Mouse (Mus musculus) heart, embryonic 14.5 days (tissue): ENCODE measurements around the gene Ccdc63. TPM values are rescaled to one million over a fixed set of nuclear protein-coding genes. Genes with fewer than 3 reads are reported as not detected.
"Not testable (repeated sequence)": the region's sequence is repeated elsewhere in the genome, so short reads cannot be mapped to it uniquely, and the experiment has no call there.

Experiments
- ATAC-seq: fragments of 200-750 bp; cut with Nextera tagmentation; 2 replicates; pipeline ENCODE4 v1.8.0; 2017; ENCODE audit warnings: low read depth, moderate TSS enrichment; ENCODE audit not compliant: insufficient number of reproducible peaks, insufficient read depth, low FRiP score
- H3K27ac ChIP-seq, 2 experiments: fragments of 200-500 bp in 1 of 2; fragments of 300-500 bp in 1 of 2; sonication (generic) in 1 of 2; replicated peaks in 1 of 2; 2 replicates each; pipeline ENCODE4 v1.5.1; 2012 to 2014; ENCODE audit warnings: low read depth in 2 of 2, low read length in 2 of 2, control low read depth in 1 of 2, mild to moderate bottlenecking in 1 of 2, mixed read lengths in 1 of 2; ENCODE audit not compliant: control insufficient read depth in 1 of 2, insufficient read depth in 1 of 2
- H3K27me3 ChIP-seq: fragments of 300-500 bp; sonication (generic); 2 replicates; pipeline ENCODE4 v1.6.1; 2014; ENCODE audit warnings: mild to moderate bottlenecking, low read length, control low read depth; ENCODE audit not compliant: control insufficient read depth, insufficient read depth
- H3K36me3 ChIP-seq: fragments of 300-500 bp; sonication (generic); 2 replicates; pipeline ENCODE4 v1.6.1; 2014; ENCODE audit warnings: mild to moderate bottlenecking, control low read depth, low read length, mixed read lengths; ENCODE audit not compliant: control insufficient read depth, insufficient read depth
- H3K4me1 ChIP-seq, 2 experiments: fragments of 200-500 bp in 1 of 2; fragments of 300-500 bp in 1 of 2; sonication (generic) in 1 of 2; 2 replicates each; pipeline ENCODE4 v1.6.1; 2012 to 2014; ENCODE audit warnings: low read length in 2 of 2, control low read depth in 1 of 2, mixed read lengths in 1 of 2; ENCODE audit not compliant: control insufficient read depth in 2 of 2, insufficient read depth in 2 of 2
- H3K4me2 ChIP-seq: fragments of 300-500 bp; sonication (generic); 2 replicates; pipeline ENCODE4 v1.6.1; 2014; ENCODE audit warnings: mild to moderate bottlenecking, low read length
- H3K4me3 ChIP-seq, 2 experiments: fragments of 200-500 bp in 1 of 2; fragments of 300-500 bp in 1 of 2; sonication (generic) in 1 of 2; 2 replicates each; pipeline ENCODE4 v1.5.1; 2012 to 2014; ENCODE audit warnings: low read length in 2 of 2, mild to moderate bottlenecking in 2 of 2, control low read depth in 1 of 2, low read depth in 1 of 2, moderate library complexity in 1 of 2; ENCODE audit not compliant: control insufficient read depth in 1 of 2, insufficient read depth in 1 of 2
- H3K9ac ChIP-seq: fragments of 300-500 bp; sonication (generic); 2 replicates; pipeline ENCODE4 v1.6.1; 2014; ENCODE audit warnings: mild to moderate bottlenecking, low read length
- H3K9me3 ChIP-seq: fragments of 300-500 bp; sonication (generic); 2 replicates; pipeline ENCODE4 v1.6.1; 2016; ENCODE audit warnings: low read length, control low read depth; ENCODE audit not compliant: control insufficient read depth
- WGBS: fragments of 180-500 bp; shearing (Covaris S2); extraction: QIAGEN DNeasy Blood & Tissue Kit; methylation state at CpG from one replicate; pipeline ENCODE4 v1.1.7; 2014; 5-methylcytosine and 5-hydroxymethylcytosine counted together
- polyA plus RNA-seq: library from polyadenylated mRNA; unstranded; fragments of >200 nt; fragmentation: Nextera tagmentation; extraction: Ambion mirVana; gene quantifications from 2 replicates; pipeline ENCODE4 v1.2.1, GENCODE M21; 2014

Gene Ccdc63
- polyA plus RNA-seq, 1 experiment from 2014 or later, result 0.85 TPM

- Histone ChIP-seq H3K4me3 (no peak overlapping the region), H3K9ac (peak overlapping the region; percentile 21; the same call in 1 of the 2 replicates), H3K27ac (peak overlapping the region; percentile 72 to 84), H3K4me2 (0 out of 2 replicates have a peak overlapping the region, but pooled peaks have one; percentile 52), H3K9me3 (no peaks in the 10 kb centered on the region), H3K27me3 (no peaks in the 10 kb centered on the region), H3K36me3 (no peaks in the 10 kb centered on the region), H3K4me1 (peaks cover 8 to 10% of the 10 kb centered on the region in 2 experiments)
- no peak for ATAC-seq
Observed at GRCm38 (mm10) chr5:122146609-122147008, 6.0 kb upstream of the Ccdc63 start.

- 0 out of 2 replicates have a peak, but pooled peaks have one; percentile 18 for ATAC-seq
- WGBS, result 51% methylated on average over 10 of the region's 10 CpGs
- peaks cover 8 to 10% of the 10 kb centered on the region in 2 experiments for H3K4me1 ChIP-seq
- no peaks in the 10 kb centered on the region for H3K36me3 ChIP-seq
- peak overlapping the region; percentile 52 for H3K4me2 ChIP-seq
- no peaks in the 10 kb centered on the region for H3K9me3 ChIP-seq
- peak overlapping the region; percentile 72 to 84 for H3K27ac ChIP-seq
- no peaks in the 10 kb centered on the region for H3K27me3 ChIP-seq
- peak overlapping the region; percentile 21; the same call in 1 of the 2 replicates for H3K9ac ChIP-seq
- no peak overlapping the region for H3K4me3 ChIP-seq
Observed at GRCm38 (mm10) chr5:122146056-122146580, 5.5 kb upstream of the Ccdc63 start.

DNA sequence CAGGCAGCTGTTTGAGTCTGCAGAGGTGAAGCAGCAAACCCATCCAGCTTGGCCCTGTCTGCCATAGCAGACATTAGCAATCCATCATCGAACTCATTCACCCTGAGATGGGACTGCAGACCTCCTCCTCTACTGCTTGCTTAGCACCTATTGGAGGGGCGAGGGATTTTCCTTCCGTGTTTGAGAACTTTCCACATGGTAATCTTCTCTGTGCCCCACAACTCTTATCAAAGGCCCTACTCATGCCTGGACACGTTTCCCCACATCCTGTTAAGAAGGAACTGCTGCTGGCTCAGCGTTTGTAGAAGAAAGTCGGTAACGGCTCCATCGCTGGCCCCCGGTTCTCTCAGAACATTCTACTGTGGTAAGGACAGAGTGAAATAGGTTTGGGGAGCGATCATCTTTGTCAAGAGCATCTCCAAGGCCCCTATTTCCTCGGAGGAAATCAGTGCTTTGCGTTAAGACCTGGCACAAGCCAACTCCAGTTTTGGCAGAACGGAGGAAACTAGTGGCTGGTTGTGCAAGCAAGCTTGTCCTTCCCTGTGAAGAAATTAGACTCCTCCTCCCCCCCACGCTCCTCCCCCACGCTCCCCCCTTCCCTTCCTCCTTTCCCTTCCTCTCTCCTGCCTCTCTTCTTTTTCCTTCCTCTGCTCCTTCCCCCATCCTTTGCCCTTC is 4.9 kb upstream of the Ccdc63 start:
- H3K27ac ChIP-seq, result peak overlapping the region; percentile 84 to 93
- H3K27me3 ChIP-seq, result no peaks in the 10 kb centered on the region
- no peak overlapping the region for H3K9ac ChIP-seq
- H3K36me3 ChIP-seq, result no peaks in the 10 kb centered on the region
- peaks cover 8 to 10% of the 10 kb centered on the region in 2 experiments for H3K4me1 ChIP-seq
- peak overlapping the region; percentile 52 for H3K4me2 ChIP-seq
- H3K4me3 ChIP-seq, result peak overlapping the region; percentile 6 to 19; a peak in 2 of 4 replicates
- H3K9me3 ChIP-seq, result no peaks in the 10 kb centered on the region
- WGBS, result 47% methylated on average over 15 of the region's 15 CpGs
- no peak for ATAC-seq

DNA sequence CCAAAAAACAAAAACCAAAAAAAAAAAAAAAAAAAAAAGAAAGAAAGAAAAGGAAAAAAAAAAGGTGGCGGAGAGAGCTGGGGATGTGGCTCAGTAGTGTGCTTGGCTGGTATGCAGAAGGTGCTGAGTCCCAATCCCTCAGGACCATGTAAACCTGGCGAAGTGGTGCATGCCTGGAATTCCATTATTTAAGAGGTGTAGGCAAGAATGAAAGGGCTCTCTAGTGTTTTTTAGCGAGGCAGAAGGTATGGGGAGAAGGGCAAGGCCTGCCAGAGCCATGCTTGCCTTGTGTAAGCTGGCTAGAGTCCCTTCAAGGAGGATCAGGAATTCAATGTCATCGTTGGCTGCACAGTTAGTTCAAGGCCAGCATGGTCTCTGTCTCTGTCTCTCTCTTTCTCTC is 4.2 kb upstream of the Ccdc63 start:
- no peaks in the 10 kb centered on the region for H3K36me3 ChIP-seq
- no peaks in the 10 kb centered on the region for H3K27me3 ChIP-seq
- H3K9ac ChIP-seq, result no peak overlapping the region
- H3K9me3 ChIP-seq, result no peaks in the 10 kb centered on the region
- peaks cover 8 to 10% of the 10 kb centered on the region in 2 experiments for H3K4me1 ChIP-seq
- no peak for ATAC-seq
- no peak overlapping the region for H3K4me3 ChIP-seq
- peak overlapping the region; percentile 52 for H3K4me2 ChIP-seq
- WGBS, result 83% methylated on average over 4 of the region's 4 CpGs
- H3K27ac ChIP-seq, result peak overlapping the region; percentile 53 to 84

DNA sequence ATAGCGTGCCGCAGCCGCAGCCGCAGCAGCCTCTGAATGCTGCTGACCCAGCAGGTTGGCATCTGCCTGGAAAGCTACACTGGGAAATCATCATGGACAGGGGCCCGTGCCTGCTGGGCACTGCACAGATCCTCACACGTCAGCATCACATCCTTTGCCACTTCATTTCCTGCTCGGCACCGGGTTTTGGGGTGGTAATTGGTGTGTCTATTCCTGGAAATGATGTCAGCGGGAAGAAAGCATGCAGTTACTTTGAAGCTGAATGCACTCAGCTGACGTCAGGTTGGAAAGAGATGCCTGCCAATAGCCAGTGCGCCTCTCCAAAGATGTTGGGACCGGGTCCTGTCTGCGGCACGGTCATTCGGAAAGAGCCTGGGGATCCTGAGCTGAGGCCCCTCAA is 2.9 kb upstream of the Ccdc63 start:
- H3K4me2 ChIP-seq, result peak overlapping the region; percentile 47

GRCm38 (mm10) chr5:122142230-122142992 is 1.8 kb upstream of the Ccdc63 start:
- Histone ChIP-seq H3K4me2 (no peak overlapping the region), H3K4me1 (peaks cover 12% of the 10 kb centered on the region in 2 experiments), H3K9ac (no peak overlapping the region), H3K27me3 (no peaks in the 10 kb centered on the region), H3K36me3 (no peaks in the 10 kb centered on the region), H3K9me3 (no peaks in the 10 kb centered on the region), H3K4me3 (no peak overlapping the region), H3K27ac (no peak overlapping the region)
- no peak for ATAC-seq
- WGBS, result 56% methylated on average over 8 of the region's 8 CpGs

More for the DNA sequence above, 2.9 kb upstream of the Ccdc63 start:
- Histone ChIP-seq H3K9ac (no peak overlapping the region), H3K36me3 (no peaks in the 10 kb centered on the region), H3K27me3 (no peaks in the 10 kb centered on the region), H3K27ac (peak overlapping the region; percentile 65 to 72), H3K9me3 (no peaks in the 10 kb centered on the region), H3K4me3 (no peak overlapping the region), H3K4me1 (peaks cover 8 to 10% of the 10 kb centered on the region in 2 experiments)
- ATAC-seq, result peak; percentile 58; the same call in 1 of the 2 replicates
- WGBS, result 36% methylated on average over 15 of the region's 15 CpGs

DNA sequence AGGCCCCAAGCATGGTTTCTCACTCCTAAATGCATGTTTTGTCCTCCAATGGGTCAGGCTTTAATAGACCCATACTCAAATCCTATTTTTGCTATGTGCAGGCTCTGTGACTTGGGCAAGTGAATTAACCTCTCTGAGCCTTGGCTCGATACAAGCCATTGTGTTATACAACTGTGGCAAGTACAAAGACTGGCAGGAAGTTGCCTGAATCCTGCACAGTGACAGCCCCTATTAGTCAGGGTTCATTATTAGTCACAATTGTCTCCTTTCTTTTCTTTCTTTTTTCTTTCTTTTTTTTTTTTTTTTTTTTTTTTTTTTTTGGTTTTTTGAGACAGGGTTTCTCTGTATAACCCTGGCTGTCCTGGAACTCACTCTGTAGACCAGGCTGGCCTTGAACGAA is 852 bp downstream of the Ccdc63 start:
- ATAC-seq, H3K4me2 ChIP-seq, H3K9me3 ChIP-seq, H3K36me3 ChIP-seq, H3K4me3 ChIP-seq, H3K27me3 ChIP-seq, H3K9ac ChIP-seq, H3K27ac ChIP-seq: not testable (repeated sequence)
- H3K4me1 ChIP-seq, result peaks cover 30 to 34% of the 10 kb centered on the region in 2 experiments
- WGBS, result 70% methylated on average over 2 of the region's 2 CpGs
